Mouse (Mus musculus): ENCODE data around the gene Gpr37l1.

Gene Gpr37l1

GRCm38 (mm10) chr1:135146946-135147701, 20.4 kb downstream of the Gpr37l1 start:
- peak; percentile 77 to 84 for DNase-seq

GRCm38 (mm10) chr1:135146077-135146945, 21.2 kb downstream of the Gpr37l1 start, which contains the start of gene Arl8a:
Gene Arl8a, plus strand, starts transcription at chr1:135146824.
- DNase-seq, result peak; percentile 91 to 96

GRCm38 (mm10) chr1:135143940-135144339, 23.5 kb downstream of the Gpr37l1 start:
- DNase-seq, result no peak

DNA sequence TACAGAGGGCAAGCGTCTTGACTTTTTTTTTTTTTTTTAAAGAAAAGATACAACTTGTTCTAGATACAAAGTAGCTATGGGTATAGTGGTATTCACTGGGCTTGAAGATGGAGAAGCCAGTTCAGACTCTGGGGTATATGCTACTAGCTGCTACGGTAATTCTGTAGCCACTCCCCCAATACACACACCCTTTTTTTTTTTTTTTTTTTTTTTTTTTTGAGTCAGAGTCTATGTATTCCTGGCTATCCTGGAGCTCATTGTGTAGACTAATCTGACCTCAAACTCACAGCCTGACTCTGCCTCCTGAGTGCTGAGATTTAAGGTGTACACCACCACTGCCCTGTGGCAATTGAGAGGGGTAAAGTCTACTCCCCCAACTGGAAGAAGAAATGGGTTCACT, 25.0 kb downstream of the Gpr37l1 start:
- DNase-seq, result no peak

- no peak for DNase-seq
Measured at GRCm38 (mm10) chr1:135139906-135140305, 27.6 kb downstream of the Gpr37l1 start.

- peak; percentile 78 to 83 for DNase-seq
Measured at GRCm38 (mm10) chr1:135136500-135136899, 31.0 kb downstream of the Gpr37l1 start.

GRCm38 (mm10) chr1:135135111-135135787, 32.2 kb downstream of the Gpr37l1 start:
- DNase-seq, result no peak

- DNase-seq, result no peak
Measured at GRCm38 (mm10) chr1:135133678-135134435, 33.6 kb downstream of the Gpr37l1 start.

- no peak for DNase-seq
Measured at GRCm38 (mm10) chr1:135132893-135133369, 34.5 kb downstream of the Gpr37l1 start.

DNA sequence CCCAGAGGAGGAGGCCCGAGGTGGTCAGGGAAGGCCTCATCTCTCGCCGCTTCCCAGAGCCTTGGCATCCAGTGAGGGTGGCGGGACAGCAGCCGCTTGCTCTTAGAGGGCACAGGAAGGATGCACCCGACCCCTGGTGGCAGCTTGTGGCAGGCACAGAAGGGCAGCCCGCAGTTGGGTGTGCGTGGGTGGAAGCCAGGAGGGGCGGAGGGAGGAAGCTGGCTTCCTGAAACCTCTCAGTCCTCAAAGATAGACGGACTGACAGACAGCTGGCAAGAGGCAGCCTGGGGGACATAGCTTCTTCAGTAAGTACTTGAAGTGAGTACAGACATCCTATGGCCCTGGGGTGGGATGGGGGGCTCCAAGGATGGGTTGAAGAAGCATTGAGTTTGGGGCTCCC, 35.0 kb downstream of the Gpr37l1 start, which contains the start of gene Ptpn7:
TSS of gene Ptpn7 (plus strand) at position 228 of the 400 bp plus-strand sequence.
- peak; percentile 68 to 80 for DNase-seq

GRCm38 (mm10) chr1:135131560-135131959, 35.9 kb downstream of the Gpr37l1 start:
- DNase-seq, result no peak

- DNase-seq, result no peak
Measured at GRCm38 (mm10) chr1:135131034-135131433, 36.4 kb downstream of the Gpr37l1 start.

GRCm38 (mm10) chr1:135130376-135131018, 37.0 kb downstream of the Gpr37l1 start:
- DNase-seq, result no peak

GRCm38 (mm10) chr1:135129543-135130183, 37.8 kb downstream of the Gpr37l1 start:
- no peak for DNase-seq

DNA sequence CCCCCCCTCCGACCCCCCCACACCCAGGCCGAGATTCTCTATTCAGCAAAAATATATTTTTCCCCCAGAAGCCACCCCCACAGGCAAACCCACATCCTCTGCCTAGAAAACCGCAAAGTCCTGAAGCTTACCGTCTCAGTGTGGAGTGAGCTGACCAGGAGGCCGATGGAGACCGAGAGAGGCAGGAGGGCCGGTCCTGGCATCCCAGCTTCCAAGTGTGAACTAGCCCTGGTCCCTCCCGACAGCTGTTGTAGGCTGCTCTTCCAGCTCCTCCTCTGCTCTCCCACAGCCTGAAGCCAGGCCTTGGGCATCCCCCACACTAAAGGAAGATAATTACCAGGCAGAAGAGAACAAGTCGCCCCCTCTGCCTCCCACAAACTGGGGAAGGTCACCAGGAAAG, 38.5 kb downstream of the Gpr37l1 start:
- no peak for DNase-seq

GRCm38 (mm10) chr1:135128011-135128441, 39.5 kb downstream of the Gpr37l1 start:
- DNase-seq, result no peak

DNA sequence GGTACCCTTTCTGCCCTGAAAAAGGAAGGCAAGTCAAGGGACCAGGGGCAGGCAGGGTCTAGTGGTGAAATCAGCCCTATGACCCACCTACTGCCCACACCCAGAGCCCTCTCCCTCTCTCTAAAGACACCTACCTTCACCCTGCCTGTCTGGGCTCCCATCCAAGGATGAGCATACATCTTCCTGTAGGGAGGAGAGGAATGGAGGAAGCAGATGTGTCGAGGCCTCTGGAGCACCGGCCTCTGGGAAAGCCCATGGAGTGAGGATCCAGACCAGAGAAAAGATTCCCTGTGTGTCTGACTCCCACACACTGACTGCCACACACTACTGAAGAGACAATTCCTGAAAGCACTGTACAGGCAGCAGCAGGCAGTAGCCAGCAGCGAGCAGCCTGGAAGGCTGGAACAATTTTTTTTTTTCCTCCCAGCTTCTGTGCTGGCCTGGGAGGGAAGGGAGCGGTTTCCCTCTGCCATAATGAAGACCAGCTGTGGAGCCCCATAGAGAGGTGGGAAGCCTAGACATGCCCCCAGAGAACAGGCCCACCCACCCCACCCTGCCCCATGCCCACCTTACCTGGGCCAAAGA, 40.9 kb downstream of the Gpr37l1 start:
- DNase-seq, result no peak

GRCm38 (mm10) chr1:135125990-135126389, 41.5 kb downstream of the Gpr37l1 start:
- peak in 1 of 2 experiments; percentile 33 for DNase-seq

- no peak for DNase-seq
Measured at GRCm38 (mm10) chr1:135124573-135125363, 42.7 kb downstream of the Gpr37l1 start.

DNA sequence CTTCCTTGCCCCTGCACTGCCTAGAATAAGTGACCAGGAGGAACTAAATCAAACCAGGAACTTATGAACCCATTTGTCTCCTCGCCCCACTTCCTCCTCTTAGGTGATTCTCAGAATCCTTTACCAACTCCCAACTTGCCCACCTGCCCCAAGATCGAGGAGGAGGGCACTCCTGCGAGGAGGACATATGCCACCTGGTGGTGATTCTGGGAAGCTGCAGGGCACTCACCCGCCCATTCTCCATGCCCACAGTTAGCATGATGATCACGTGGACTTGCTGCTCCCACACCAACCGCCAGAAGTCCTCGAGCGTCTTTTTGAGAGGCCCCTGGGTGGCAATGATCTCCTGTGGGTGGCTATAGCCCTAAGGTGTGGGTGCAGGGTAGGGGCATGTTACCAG, 54.8 kb downstream of the Gpr37l1 start:
- peak; percentile 48 to 67 for DNase-seq

Data from cerebellum, postnatal 25 days (tissue).